Mouse (Mus musculus) myocyte (in vitro differentiated cells): ENCODE results near the gene Tmprss13. TPM values are rescaled to one million over a fixed set of nuclear protein-coding genes. Genes with fewer than 3 reads are reported as not detected.

Experiments
- H3K27me3 ChIP-seq: one replicate; pipeline ENCODE4 v1.6.1; 2011; ENCODE audit not compliant: control insufficient read depth, insufficient read depth, insufficient read length
- H3K36me3 ChIP-seq: one replicate; pipeline ENCODE4 v1.6.1; 2011; ENCODE audit not compliant: control insufficient read depth, insufficient read depth
- H3K4me2 ChIP-seq: one replicate; pipeline ENCODE4 v1.6.1; 2011; ENCODE audit warnings: low read depth, control low read depth
- H3K4me3 ChIP-seq: one replicate; pipeline ENCODE4 v1.5.1; 2011; ENCODE audit warnings: mild to moderate bottlenecking, control low read depth, moderate library complexity
- H3K79me2 ChIP-seq: one replicate; pipeline ENCODE4 v1.6.1; 2011; ENCODE audit not compliant: control insufficient read depth, insufficient read depth
- H3ac ChIP-seq: one replicate; pipeline ENCODE4 v1.6.1; 2011; ENCODE audit not compliant: control insufficient read depth, insufficient read length
- CEBPB ChIP-seq: IDR thresholded peaks from 2 replicates; pipeline ENCODE4 v1.6.1; 2011; ENCODE audit warnings: mild to moderate bottlenecking, moderate library complexity; ENCODE audit not compliant: poor library complexity, insufficient read depth, severe bottlenecking
- E2F4 ChIP-seq: IDR thresholded peaks from one replicate; pipeline ENCODE4 v1.6.1; 2011; ENCODE audit warnings: mild to moderate bottlenecking, control low read depth, moderate library complexity; ENCODE audit not compliant: insufficient read depth
- MAX ChIP-seq: IDR thresholded peaks from one replicate; pipeline ENCODE4 v1.6.1; 2011; ENCODE audit warnings: low read depth, mild to moderate bottlenecking, control low read depth
- MYOD1 ChIP-seq, 3 experiments: IDR thresholded peaks; one replicate each; pipeline ENCODE4 v1.6.1; 2011; ENCODE audit warnings: control low read depth in 2 of 3, low read depth in 2 of 3, mild to moderate bottlenecking in 2 of 3, moderate library complexity in 1 of 3; ENCODE audit not compliant: insufficient read length in 2 of 3, control insufficient read depth in 1 of 3
- MYOG ChIP-seq, 3 experiments: IDR thresholded peaks; one replicate each; pipeline ENCODE4 v1.6.1; 2011; ENCODE audit warnings: control low read depth in 2 of 3, low read depth in 2 of 3, mild to moderate bottlenecking in 2 of 3; ENCODE audit not compliant: insufficient read length in 2 of 3, control insufficient read depth in 1 of 3, insufficient read depth in 1 of 3
- POLR2A ChIP-seq: IDR thresholded peaks from one replicate; pipeline ENCODE4 v1.6.1; 2011; ENCODE audit warnings: low read depth, mild to moderate bottlenecking, control low read depth, moderate library complexity; ENCODE audit not compliant: insufficient read length
- POLR2AphosphoS2 ChIP-seq: IDR thresholded peaks from one replicate; pipeline ENCODE4 v1.6.1; 2011; ENCODE audit warnings: low read depth, control low read depth; ENCODE audit not compliant: insufficient read length
- REST ChIP-seq: IDR thresholded peaks from one replicate; pipeline ENCODE4 v1.6.1; 2011; ENCODE audit warnings: mild to moderate bottlenecking, control low read depth, moderate library complexity; ENCODE audit not compliant: insufficient read depth, insufficient read length
- SRF ChIP-seq: IDR thresholded peaks from one replicate; pipeline ENCODE4 v1.6.1; 2011; ENCODE audit warnings: low read depth; ENCODE audit not compliant: control insufficient read depth, insufficient read length
- TCF12 ChIP-seq: IDR thresholded peaks from one replicate; pipeline ENCODE4 v1.6.1; 2011; ENCODE audit warnings: mild to moderate bottlenecking, control low read depth; ENCODE audit not compliant: poor library complexity, insufficient read depth, severe bottlenecking
- TCF3 ChIP-seq: IDR thresholded peaks from one replicate; pipeline ENCODE4 v1.6.1; 2011; ENCODE audit warnings: low read depth, control low read depth; ENCODE audit not compliant: insufficient read length
- USF1 ChIP-seq: IDR thresholded peaks from one replicate; pipeline ENCODE4 v1.6.1; 2011; ENCODE audit warnings: low read depth, mild to moderate bottlenecking, control low read depth, moderate library complexity
- polyA plus RNA-seq: library from polyadenylated mRNA; unstranded; fragments of >200 nt; fragmentation: generic; extraction: Trizol; gene quantifications from one replicate; pipeline ENCODE4 v1.2.1, GENCODE M21; 2012; ENCODE audit warnings: missing spikeins

Gene Tmprss13
- polyA plus RNA-seq, 1 experiment: not detected

DNA sequence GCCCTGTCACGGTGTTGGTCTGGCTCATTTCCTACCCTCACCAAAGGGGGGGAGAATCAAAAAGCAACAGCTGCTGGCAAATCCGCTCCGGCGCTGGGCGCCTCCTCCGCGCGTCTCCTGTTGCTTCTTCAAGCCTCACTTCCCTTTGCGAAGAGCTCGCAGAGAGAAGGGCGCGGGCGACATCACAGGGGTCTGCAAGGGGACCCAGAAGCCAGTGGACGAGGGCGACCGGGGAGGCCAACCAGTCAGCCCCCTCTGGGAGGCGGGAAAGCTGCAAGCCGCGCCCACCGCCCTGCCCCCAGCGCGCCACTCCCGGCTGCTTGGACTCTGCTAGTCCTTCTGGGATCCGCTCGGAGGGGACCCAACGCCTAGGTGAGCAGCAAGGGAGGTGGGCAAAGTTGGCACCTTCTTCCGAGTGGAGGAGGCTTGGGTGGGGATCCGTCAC lies 51.2 kb downstream of the Tmprss13 start, which contains the start of gene Fxyd6:
Gene Fxyd6, plus strand, starts transcription at position 69 of the 445 bp plus-strand sequence.
- Histone ChIP-seq H3K4me3 (no peak within 1 kb of the TSS), H3K27me3 (peaks cover 28% of the 10 kb centered on the region), H3K79me2 (no peaks in the 10 kb centered on the region), H3K36me3 (no peaks in the 10 kb centered on the region), H3K4me2 (no peak within 1 kb of the TSS), H3ac (no peak within 1 kb of the TSS)
- no peak for TF ChIP-seq MYOD1 (IDR thresholded peaks at IDR 0.05; ENCODE audit: control insufficient read depth in 1 of 3, insufficient read length in 2 of 3, low read depth in 2 of 3)
- no peak for TF ChIP-seq POLR2A
- TF ChIP-seq USF1: no peak
- TF ChIP-seq SRF: no peak
- no peak for TF ChIP-seq MYOG (IDR thresholded peaks at IDR 0.05; ENCODE audit: control insufficient read depth in 1 of 3, insufficient read depth in 1 of 3, insufficient read length in 2 of 3, low read depth in 2 of 3)
- TF ChIP-seq TCF3: no peak
- TF ChIP-seq REST: no peak
- no peak for TF ChIP-seq TCF12
- no peak for TF ChIP-seq POLR2AphosphoS2
- TF ChIP-seq MAX: no peak
- TF ChIP-seq E2F4: no peak
- TF ChIP-seq CEBPB: no peak

DNA sequence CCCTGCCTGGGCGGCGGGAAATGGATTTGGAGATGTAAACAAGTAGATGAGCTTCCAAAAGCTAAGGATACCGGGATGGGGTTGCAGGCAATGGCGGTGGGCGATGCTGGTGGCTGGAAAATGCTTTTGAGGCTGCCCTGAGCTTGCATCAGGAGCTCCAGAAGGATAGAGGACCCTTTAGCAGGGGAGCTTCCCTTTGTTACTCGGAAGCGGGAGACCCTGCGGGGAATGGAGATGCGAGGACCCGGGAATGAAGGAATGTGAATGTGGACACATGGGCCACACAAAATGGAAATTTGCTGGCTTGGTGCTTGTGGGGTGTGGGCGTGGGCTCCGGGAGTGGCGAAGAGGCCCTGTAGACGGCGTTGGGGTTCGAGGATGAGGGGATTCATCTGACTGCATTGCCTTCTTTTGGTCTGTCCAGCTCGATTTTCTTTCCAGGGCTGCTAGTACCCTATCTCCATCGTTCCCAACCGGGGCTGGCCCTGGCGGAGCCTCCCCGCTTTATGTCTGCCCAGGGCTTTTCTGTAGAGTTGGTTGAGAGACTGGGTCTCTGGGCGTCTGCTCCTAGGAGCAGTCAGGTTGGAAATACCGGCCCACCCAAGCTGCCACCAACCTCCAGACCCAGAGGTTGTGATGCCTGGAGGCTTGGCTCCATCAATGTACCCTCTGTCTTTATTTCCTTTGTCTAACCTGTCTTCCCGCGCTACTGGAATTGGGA lies 51.9 kb downstream of the Tmprss13 start:
- Histone ChIP-seq H3K4me2 (no peak overlapping the region), H3K36me3 (no peaks in the 10 kb centered on the region), H3K27me3 (peaks cover 28% of the 10 kb centered on the region), H3ac (no peak overlapping the region), H3K4me3 (no peak overlapping the region), H3K79me2 (no peaks in the 10 kb centered on the region)
- TF ChIP-seq MYOD1 (IDR thresholded peaks at IDR 0.05; ENCODE audit: control insufficient read depth in 1 of 3, insufficient read length in 2 of 3, low read depth in 2 of 3) (no peak), MAX (no peak), POLR2A (no peak), TCF3 (no peak), CEBPB (no peak), USF1 (no peak), MYOG (IDR thresholded peaks at IDR 0.05; ENCODE audit: control insufficient read depth in 1 of 3, insufficient read depth in 1 of 3, insufficient read length in 2 of 3, low read depth in 2 of 3) (no peak), E2F4 (no peak), SRF (no peak), TCF12 (no peak), REST (no peak), POLR2AphosphoS2 (no peak)

DNA sequence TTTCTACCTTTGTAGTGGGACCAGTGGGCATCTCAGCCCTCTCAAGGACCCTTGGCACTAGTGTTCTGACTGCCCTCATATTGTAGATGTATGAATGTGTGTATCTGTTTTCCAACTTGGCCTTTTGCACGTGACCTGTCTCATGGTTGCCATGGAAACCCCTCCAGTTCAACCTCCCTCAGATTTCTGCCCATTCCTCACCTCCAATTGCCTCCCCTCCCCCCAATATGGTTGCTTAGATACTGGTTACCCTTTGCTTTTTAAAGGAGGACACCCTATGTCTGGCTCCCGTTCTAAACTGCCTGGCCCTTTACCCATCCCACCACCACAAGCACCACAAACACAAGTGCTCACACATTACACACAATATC lies 52.4 kb downstream of the Tmprss13 start:
- no peaks in the 10 kb centered on the region for H3K36me3 ChIP-seq
- no peak for TF ChIP-seq CEBPB
- no peak for TF ChIP-seq MAX
- TF ChIP-seq TCF12: no peak
- no peak for TF ChIP-seq REST
- TF ChIP-seq POLR2AphosphoS2: no peak
- no peak for TF ChIP-seq MYOD1 (IDR thresholded peaks at IDR 0.05; ENCODE audit: control insufficient read depth in 1 of 3, insufficient read length in 2 of 3, low read depth in 2 of 3)
- TF ChIP-seq SRF: no peak
- TF ChIP-seq TCF3: no peak
- no peak for TF ChIP-seq E2F4
- TF ChIP-seq MYOG (IDR thresholded peaks at IDR 0.05; ENCODE audit: control insufficient read depth in 1 of 3, insufficient read depth in 1 of 3, insufficient read length in 2 of 3, low read depth in 2 of 3): no peak
- no peak for TF ChIP-seq USF1
- no peak overlapping the region for H3K4me2 ChIP-seq
- no peaks in the 10 kb centered on the region for H3K79me2 ChIP-seq
- H3ac ChIP-seq: no peak overlapping the region
- H3K27me3 ChIP-seq: peaks cover 24% of the 10 kb centered on the region
- no peak overlapping the region for H3K4me3 ChIP-seq

DNA sequence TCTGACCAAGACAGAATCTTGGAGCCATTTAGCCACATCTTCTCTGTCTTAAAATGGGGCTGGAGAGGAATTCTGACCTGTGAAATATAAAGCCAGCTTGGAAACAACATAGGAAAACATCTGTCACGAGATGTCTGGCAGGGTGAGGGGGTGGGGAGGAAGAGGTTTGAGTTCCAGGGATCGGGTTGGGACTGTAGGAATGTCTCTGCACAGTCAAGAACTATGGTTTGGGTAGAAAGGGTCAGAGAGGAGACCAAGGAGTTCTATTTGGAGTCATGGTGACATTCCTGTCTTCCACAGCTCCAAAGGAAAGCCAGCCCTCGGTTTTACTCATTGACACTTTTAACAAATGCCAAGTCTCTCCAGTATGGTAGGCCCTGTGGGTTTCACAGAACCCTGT lies 55.0 kb downstream of the Tmprss13 start:
- Histone ChIP-seq H3K4me3 (no peak overlapping the region), H3K27me3 (peaks cover 30% of the 10 kb centered on the region), H3K79me2 (no peaks in the 10 kb centered on the region), H3K4me2 (no peak overlapping the region), H3K36me3 (no peaks in the 10 kb centered on the region), H3ac (no peak overlapping the region)
- TF ChIP-seq CEBPB: no peak
- no peak for TF ChIP-seq MYOG (IDR thresholded peaks at IDR 0.05; ENCODE audit: control insufficient read depth in 1 of 3, insufficient read depth in 1 of 3, insufficient read length in 2 of 3, low read depth in 2 of 3)
- no peak for TF ChIP-seq E2F4
- no peak for TF ChIP-seq SRF
- no peak for TF ChIP-seq MAX
- TF ChIP-seq REST: no peak
- no peak for TF ChIP-seq USF1
- no peak for TF ChIP-seq TCF3
- no peak for TF ChIP-seq POLR2A
- TF ChIP-seq TCF12: no peak
- TF ChIP-seq MYOD1 (IDR thresholded peaks at IDR 0.05; ENCODE audit: control insufficient read depth in 1 of 3, insufficient read length in 2 of 3, low read depth in 2 of 3): no peak
- no peak for TF ChIP-seq POLR2AphosphoS2
